Mouse (Mus musculus) sigmoid colon, adult 10 weeks (tissue): ENCODE data around the gene Atp6v1f. TPM values are rescaled to one million over a fixed set of nuclear protein-coding genes. Genes with fewer than 3 reads are reported as not detected.

ENCODE experiments used
- polyA plus RNA-seq: library from polyadenylated mRNA; stranded (reverse); fragments of 350-450 nt; fragmentation: Illumina TruSeq; extraction: RNeasy Lipid Tissue Mini Kit (QIAGEN cat#74804); gene quantifications from one replicate; pipeline ENCODE4 v1.2.3, GENCODE M21; 2014; ENCODE audit warnings: low read depth, low replicate concordance

Atp6v1f gene
- polyA plus RNA-seq = 21.9 TPM

GRCm38 (mm10) chr6:29467583-29468354 is at the start of gene Atp6v1f:
Atp6v1f (plus strand) TSS chr6:29467718.

GRCm38 (mm10) chr6:29433038-29433803 is 34.3 kb upstream of the Atp6v1f start, which contains the start of gene Flnc:
Flnc (plus strand) TSS chr6:29433256.

GRCm38 (mm10) chr6:29471137-29471536 is 3.6 kb downstream of the Atp6v1f start, which contains the start of gene Atp6v1fnb:
Atp6v1fnb (plus strand) TSS chr6:29471437.

GRCm38 (mm10) chr6:29507447-29508309 is 40.2 kb downstream of the Atp6v1f start, which contains the start of gene Kcp:
Kcp (minus strand) TSS chr6:29507952.

Other genes with a start within 250 kb of the Atp6v1f start
- 8.4 TPM for gene Hilpda, start 195.2 kb upstream of the Atp6v1f start, polyA plus RNA-seq
- gene Fam71f2, start 188.1 kb upstream of the Atp6v1f start, polyA plus RNA-seq = not detected
- not detected for gene Fam71f1, start 148.6 kb upstream of the Atp6v1f start, polyA plus RNA-seq
- gene Calu, start 119.6 kb upstream of the Atp6v1f start, polyA plus RNA-seq = 355 TPM
- not detected for gene Opn1sw, start 79.2 kb upstream of the Atp6v1f start, polyA plus RNA-seq
- 1.5 TPM for gene Ccdc136, start 71.4 kb upstream of the Atp6v1f start, polyA plus RNA-seq
- 0.19 TPM for gene Flnc, start 34.5 kb upstream of the Atp6v1f start, polyA plus RNA-seq
- not detected for gene Atp6v1fnb, start 3.7 kb downstream of the Atp6v1f start, polyA plus RNA-seq
- gene Kcp, start 40.2 kb downstream of the Atp6v1f start, polyA plus RNA-seq = not detected
- 2.1 TPM for gene Irf5, start 58.9 kb downstream of the Atp6v1f start, polyA plus RNA-seq
- 67.3 TPM for gene Tnpo3, start 142.2 kb downstream of the Atp6v1f start, polyA plus RNA-seq
- 5.7 TPM for gene Tspan33, start 226.5 kb downstream of the Atp6v1f start, polyA plus RNA-seq